Mouse (Mus musculus) monocyte, adult 2 months (primary cell): ENCODE results near the gene Tlcd1.

Experiments used
- DNase-seq, 2 experiments: peaks; one replicate each; pipeline ENCODE4 v3.0.0; 2022; ENCODE audit warnings: low spot score in 2 of 2, low read depth in 1 of 2

Tlcd1 gene

GRCm38 (mm10) chr11:78195101-78195863 is 18.8 kb downstream of the Tlcd1 start:
- DNase-seq = no peak

- DNase-seq = no peak
Observed at GRCm38 (mm10) chr11:78202372-78202771, 25.9 kb downstream of the Tlcd1 start.

GRCm38 (mm10) chr11:78204287-78204686 is 27.8 kb downstream of the Tlcd1 start:
- no peak for DNase-seq

GRCm38 (mm10) chr11:78205361-78206206 is 29.1 kb downstream of the Tlcd1 start:
- DNase-seq = no peak

GRCm38 (mm10) chr11:78207190-78207589 is 30.7 kb downstream of the Tlcd1 start:
- no peak for DNase-seq

- no peak for DNase-seq
Observed at GRCm38 (mm10) chr11:78209886-78210285, 33.4 kb downstream of the Tlcd1 start.

GRCm38 (mm10) chr11:78210615-78211014 is 34.1 kb downstream of the Tlcd1 start:
- no peak for DNase-seq

GRCm38 (mm10) chr11:78211513-78211912 is 35.0 kb downstream of the Tlcd1 start:
- no peak for DNase-seq

- DNase-seq = peak in 1 of 2 experiments; percentile 51
Observed at GRCm38 (mm10) chr11:78213086-78213817, 36.7 kb downstream of the Tlcd1 start.

- no peak for DNase-seq
Observed at GRCm38 (mm10) chr11:78215709-78216317, 39.3 kb downstream of the Tlcd1 start.

GRCm38 (mm10) chr11:78223586-78223985 is 47.1 kb downstream of the Tlcd1 start:
- no peak for DNase-seq
